Mouse (Mus musculus) kidney, embryonic 16.5 days (tissue): ENCODE data around the gene Cdkal1. TPM values are rescaled to one million over a fixed set of nuclear protein-coding genes. Genes with fewer than 3 reads are reported as not detected.

ENCODE experiments used
- ATAC-seq: fragments of 200-750 bp; cut with Nextera tagmentation; 2 replicates; pipeline ENCODE4 v1.8.0; 2017; ENCODE audit warnings: moderate TSS enrichment; ENCODE audit not compliant: low FRiP score, low TSS enrichment
- H3K27ac ChIP-seq: fragments of 300-500 bp; sonication (generic); 2 replicates; pipeline ENCODE4 v1.5.1; 2014; ENCODE audit warnings: low read length
- H3K27me3 ChIP-seq: fragments of 300-500 bp; sonication (generic); 2 replicates; pipeline ENCODE4 v1.6.1; 2014; ENCODE audit warnings: low read length, control low read depth, mixed read lengths; ENCODE audit not compliant: insufficient read depth
- H3K36me3 ChIP-seq: fragments of 300-500 bp; sonication (generic); 2 replicates; pipeline ENCODE4 v1.6.1; 2014; ENCODE audit warnings: low read length, control low read depth, mixed read lengths; ENCODE audit not compliant: insufficient read depth
- H3K4me1 ChIP-seq: fragments of 300-500 bp; sonication (generic); 2 replicates; pipeline ENCODE4 v1.6.1; 2014; ENCODE audit warnings: low read length, control low read depth, mixed read lengths; ENCODE audit not compliant: insufficient read depth
- H3K4me2 ChIP-seq: fragments of 300-500 bp; sonication (generic); replicated peaks from 2 replicates; pipeline ENCODE4 v1.6.1; 2014; ENCODE audit warnings: low read depth, low read length
- H3K4me3 ChIP-seq: fragments of 300-500 bp; sonication (generic); 2 replicates; pipeline ENCODE4 v1.5.1; 2014; ENCODE audit warnings: mild to moderate bottlenecking, low read length
- H3K9ac ChIP-seq: fragments of 300-500 bp; sonication (generic); replicated peaks from 2 replicates; pipeline ENCODE4 v1.6.1; 2014; ENCODE audit warnings: low read length
- H3K9me3 ChIP-seq: fragments of 300-500 bp; sonication (generic); 2 replicates; pipeline ENCODE4 v1.6.1; 2016; ENCODE audit warnings: low read length, control low read depth
- WGBS: fragments of 180-500 bp; shearing (Covaris S2); extraction: QIAGEN DNeasy Blood & Tissue Kit; methylation state at CpG from one replicate; pipeline ENCODE4 v1.1.7; 2014; 5-methylcytosine and 5-hydroxymethylcytosine counted together
- polyA plus RNA-seq: library from polyadenylated mRNA; unstranded; fragments of >200 nt; fragmentation: Nextera tagmentation; extraction: Ambion mirVana; gene quantifications from 2 replicates; pipeline ENCODE4 v1.2.1, GENCODE M21; 2015

Cdkal1 gene
- polyA plus RNA-seq, 1 experiment from 2014 or later = 31.3 TPM

GRCm38 (mm10) chr13:29407619-29408018, 447.9 kb downstream of the Cdkal1 start:
- Histone ChIP-seq H3K9me3 (no peaks in the 10 kb centered on the region), H3K4me2 (no peak overlapping the region), H3K4me1 (peaks cover 6% of the 10 kb centered on the region; the same call in 1 of the 2 replicates), H3K4me3 (no peak overlapping the region), H3K27ac (no peak overlapping the region), H3K27me3 (no peaks in the 10 kb centered on the region), H3K9ac (no peak overlapping the region), H3K36me3 (no peaks in the 10 kb centered on the region)
- 87% methylated on average over 1 of the region's 1 CpGs for WGBS
- ATAC-seq = no peak

GRCm38 (mm10) chr13:29405316-29405715, 450.2 kb downstream of the Cdkal1 start:
- peaks cover 8% of the 10 kb centered on the region; the same call in 1 of the 2 replicates for H3K4me1 ChIP-seq
- H3K9me3 ChIP-seq = no peaks in the 10 kb centered on the region
- no peaks in the 10 kb centered on the region for H3K36me3 ChIP-seq
- no peak for ATAC-seq
- no peak overlapping the region for H3K27ac ChIP-seq
- H3K27me3 ChIP-seq = no peaks in the 10 kb centered on the region
- H3K4me3 ChIP-seq = no peak overlapping the region
- no peak overlapping the region for H3K4me2 ChIP-seq
- 41% methylated on average over 5 of the region's 5 CpGs for WGBS
- H3K9ac ChIP-seq = no peak overlapping the region

DNA sequence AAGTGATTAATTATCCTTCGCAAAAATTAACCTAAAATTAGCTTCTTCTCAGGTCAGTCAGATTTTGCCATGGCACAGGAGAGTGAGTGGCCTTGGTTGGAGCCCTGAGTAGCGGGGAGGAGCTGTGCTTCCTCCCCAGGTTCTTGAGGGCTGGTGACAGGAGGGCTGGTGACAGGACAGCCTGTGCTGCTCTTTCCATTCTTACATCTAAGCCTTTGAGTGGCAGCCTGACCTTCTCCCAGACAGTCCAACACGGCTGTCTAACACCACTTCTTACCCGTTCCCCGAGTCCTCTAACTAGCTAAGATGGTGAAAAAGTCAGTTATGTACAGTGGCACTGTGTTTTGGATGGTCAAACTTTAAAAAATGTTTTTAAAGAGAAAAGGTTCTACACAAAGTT, 452.3 kb downstream of the Cdkal1 start:
- 77% methylated on average over 5 of the region's 5 CpGs for WGBS
- ATAC-seq = no peak
- Histone ChIP-seq H3K9ac (no peak overlapping the region), H3K4me2 (no peak overlapping the region), H3K27ac (no peak overlapping the region), H3K27me3 (no peaks in the 10 kb centered on the region), H3K9me3 (no peaks in the 10 kb centered on the region), H3K4me1 (peaks cover 8% of the 10 kb centered on the region; the same call in 1 of the 2 replicates), H3K4me3 (no peak overlapping the region), H3K36me3 (no peaks in the 10 kb centered on the region)

- Histone ChIP-seq H3K4me2 (no peak overlapping the region), H3K9ac (no peak overlapping the region), H3K27me3 (no peaks in the 10 kb centered on the region), H3K36me3 (no peaks in the 10 kb centered on the region), H3K27ac (no peak overlapping the region), H3K4me3 (no peak overlapping the region), H3K9me3 (no peaks in the 10 kb centered on the region), H3K4me1 (peaks cover 8% of the 10 kb centered on the region; the same call in 1 of the 2 replicates)
- ATAC-seq = no peak
- 29% methylated on average over 3 of the region's 3 CpGs for WGBS
Observed at GRCm38 (mm10) chr13:29402526-29403040, 452.9 kb downstream of the Cdkal1 start.

GRCm38 (mm10) chr13:29399908-29400307, 455.6 kb downstream of the Cdkal1 start:
- Histone ChIP-seq H3K36me3 (no peaks in the 10 kb centered on the region), H3K9ac (no peak overlapping the region), H3K27ac (no peak overlapping the region), H3K9me3 (no peaks in the 10 kb centered on the region), H3K27me3 (no peaks in the 10 kb centered on the region), H3K4me2 (no peak overlapping the region), H3K4me1 (peaks cover 8% of the 10 kb centered on the region; the same call in 1 of the 2 replicates), H3K4me3 (no peak overlapping the region)
- no peak for ATAC-seq
- WGBS = 48% methylated on average over 5 of the region's 5 CpGs

GRCm38 (mm10) chr13:29398456-29398855, 457.0 kb downstream of the Cdkal1 start:
- no peaks in the 10 kb centered on the region for H3K36me3 ChIP-seq
- no peak overlapping the region for H3K4me2 ChIP-seq
- no peak overlapping the region for H3K4me3 ChIP-seq
- H3K9ac ChIP-seq = no peak overlapping the region
- 72% methylated on average over 2 of the region's 2 CpGs for WGBS
- H3K4me1 ChIP-seq = peaks cover 8% of the 10 kb centered on the region; the same call in 1 of the 2 replicates
- H3K27me3 ChIP-seq = no peaks in the 10 kb centered on the region
- no peak for ATAC-seq
- H3K9me3 ChIP-seq = no peaks in the 10 kb centered on the region
- H3K27ac ChIP-seq = no peak overlapping the region

- H3K9me3 ChIP-seq = no peaks in the 10 kb centered on the region
- 77% methylated on average over 4 of the region's 4 CpGs for WGBS
- no peak overlapping the region for H3K4me3 ChIP-seq
- ATAC-seq = no peak
- H3K9ac ChIP-seq = no peak overlapping the region
- no peaks in the 10 kb centered on the region for H3K4me1 ChIP-seq
- H3K4me2 ChIP-seq = no peak overlapping the region
- H3K36me3 ChIP-seq = no peaks in the 10 kb centered on the region
- H3K27me3 ChIP-seq = no peaks in the 10 kb centered on the region
- no peak overlapping the region for H3K27ac ChIP-seq
Observed at GRCm38 (mm10) chr13:29395694-29396093, 459.8 kb downstream of the Cdkal1 start.

- Histone ChIP-seq H3K4me1 (no peaks in the 10 kb centered on the region), H3K4me2 (no peak overlapping the region), H3K9me3 (no peaks in the 10 kb centered on the region), H3K4me3 (no peak overlapping the region), H3K27ac (no peak overlapping the region), H3K36me3 (no peaks in the 10 kb centered on the region), H3K27me3 (no peaks in the 10 kb centered on the region), H3K9ac (no peak overlapping the region)
- 83% methylated on average over 5 of the region's 5 CpGs for WGBS
- no peak for ATAC-seq
Observed at GRCm38 (mm10) chr13:29390025-29390424, 465.4 kb downstream of the Cdkal1 start.

- Histone ChIP-seq H3K9ac (no peak overlapping the region), H3K27me3 (no peaks in the 10 kb centered on the region), H3K27ac (no peak overlapping the region), H3K4me1 (no peaks in the 10 kb centered on the region), H3K9me3 (no peaks in the 10 kb centered on the region), H3K36me3 (no peaks in the 10 kb centered on the region), H3K4me3 (no peak overlapping the region), H3K4me2 (no peak overlapping the region)
- 88% methylated on average over 3 of the region's 3 CpGs for WGBS
- ATAC-seq = no peak
Observed at GRCm38 (mm10) chr13:29388918-29389317, 466.6 kb downstream of the Cdkal1 start.

GRCm38 (mm10) chr13:29377572-29377971, 477.9 kb downstream of the Cdkal1 start:
- ATAC-seq = no peak
- no peak overlapping the region for H3K9ac ChIP-seq
- H3K27ac ChIP-seq = no peak overlapping the region
- H3K4me1 ChIP-seq = no peaks in the 10 kb centered on the region
- no peaks in the 10 kb centered on the region for H3K36me3 ChIP-seq
- WGBS = 94% methylated on average over 2 of the region's 2 CpGs
- no peak overlapping the region for H3K4me3 ChIP-seq
- no peak overlapping the region for H3K4me2 ChIP-seq
- no peaks in the 10 kb centered on the region for H3K27me3 ChIP-seq
- H3K9me3 ChIP-seq = no peaks in the 10 kb centered on the region
